Mouse (Mus musculus) telencephalon, adult 2 months (tissue): ENCODE measurements around the gene Sult2a4.
"Not testable (repeated sequence)": the region's sequence is repeated elsewhere in the genome, so short reads cannot be mapped to it uniquely, and the experiment has no call there.

Experiments used
- DNase-seq: peaks from one replicate; pipeline ENCODE4 v3.0.0-alpha.2; 2011; ENCODE audit warnings: low read depth, low spot score

The Sult2a4 gene

DNA sequence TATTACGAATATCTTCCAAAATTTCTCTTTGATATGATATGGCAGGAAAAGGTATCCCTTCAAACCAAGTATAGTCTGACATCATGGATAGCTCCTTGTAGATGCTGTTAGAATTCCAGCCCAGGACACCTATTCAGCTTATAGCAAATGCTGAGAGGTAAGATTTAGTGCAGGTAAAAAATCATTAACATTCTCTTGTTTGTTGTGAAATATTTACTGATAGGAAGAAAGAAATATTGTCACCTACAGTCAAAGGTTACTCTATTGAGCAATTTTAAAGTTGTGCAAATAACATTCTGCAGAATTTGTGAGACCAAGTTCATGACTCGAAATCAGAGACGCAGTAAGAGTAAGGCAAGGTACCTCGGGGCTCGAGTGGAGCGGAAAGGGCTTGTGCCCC is at the start of gene Sult2a4:
Sult2a4 (minus strand) TSS at position 101 of the 400 bp plus-strand sequence.
- DNase-seq = not testable (repeated sequence)

DNA sequence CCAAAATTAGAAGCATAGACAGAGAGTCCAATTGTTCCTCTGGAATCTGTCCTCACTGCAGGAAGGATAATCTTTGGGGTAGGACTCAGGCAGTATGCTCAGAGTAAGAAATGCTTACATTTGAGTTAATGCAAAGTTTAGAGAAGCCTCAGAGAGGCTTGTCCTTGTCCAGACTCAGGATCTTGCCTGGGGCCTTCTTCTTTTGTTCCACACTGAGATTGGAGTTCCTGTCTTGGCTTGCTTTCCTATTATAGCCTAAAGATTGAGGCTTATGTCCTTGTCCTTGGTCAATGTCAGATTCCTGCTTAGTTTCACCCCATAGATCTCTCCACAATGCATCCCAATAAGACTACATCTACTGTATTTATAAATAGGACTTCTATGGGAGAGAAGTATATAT is 41.4 kb upstream of the Sult2a4 start:
- not testable (repeated sequence) for DNase-seq

GRCm38 (mm10) chr7:14013083-14013482 is 23.7 kb upstream of the Sult2a4 start:
- DNase-seq = no peak

DNA sequence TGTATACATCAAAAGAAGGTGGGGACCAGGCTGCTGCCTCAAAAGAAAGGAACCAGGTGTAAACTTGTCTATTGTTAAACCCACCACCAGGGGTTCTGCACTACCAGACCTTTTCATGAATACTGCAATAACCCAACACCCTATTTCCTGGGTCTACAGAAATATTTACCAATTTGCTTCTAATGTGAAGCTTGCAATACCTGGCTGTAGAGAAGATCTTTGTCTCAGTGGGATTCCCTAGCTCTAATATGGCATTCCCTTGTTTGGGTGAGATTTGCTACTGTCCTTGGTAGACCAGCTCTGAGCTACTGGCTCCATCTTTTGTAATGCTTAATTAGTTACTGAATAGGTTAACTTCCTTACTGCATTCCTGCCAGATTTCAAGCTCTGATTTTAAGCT is 21.3 kb upstream of the Sult2a4 start:
- not testable (repeated sequence) for DNase-seq
